Mouse (Mus musculus): ENCODE measurements around the gene Fastkd5.

- no peak for TF ChIP-seq CTCF (IDR thresholded peaks at IDR 0.05; ENCODE audit: borderline replicate concordance, control insufficient read depth, extremely low read depth, insufficient read depth, low read length, poor library complexity)
- no peak for TF ChIP-seq POLR2A (IDR thresholded peaks at IDR 0.05; ENCODE audit: control insufficient read depth, extremely low read depth, insufficient read depth, low read length, poor library complexity)
Observed at GRCm38 (mm10) chr2:130618972-130619371, 10.9 kb downstream of the Fastkd5 start.

All from thymus, adult 2 months (tissue).